13 mouse cellular contexts compared by ENCODE assay signal in genomic region chr9:108052411-108052810, GRCm38 (mm10). TPM values are rescaled to one million over a fixed set of nuclear protein-coding genes. Genes with fewer than 3 reads are reported as not detected.
DNase-seq lines count a peak whose midpoint lies in the region; ATAC-seq and TF ChIP-seq lines count a peak whose summit lies in the region.
"Had no signal": no experiment of that assay in that cellular context is flagged by ENCODE, and none has a peak within 500 bp of the region (broad histone marks: within the 10 kb centered on the region; RNA-seq: fewer than 3 reads in every experiment).

No protein-coding gene starts in this region.

- TF ChIP-seq EP300 in CH12.LX (IDR thresholded peaks at IDR 0.05; ENCODE audit: low read length) (no peak), MEL (IDR thresholded peaks at IDR 0.05; ENCODE audit: low read depth in 1 of 2, low read length in 2 of 2) (no peak)
- no peak for TF ChIP-seq EP300 in liver, postnatal 0 days (IDR thresholded peaks at IDR 0.05; ENCODE audit: low read depth)

- no peak for DNase-seq in hindbrain, embryonic 10.5 days (ENCODE audit: low spot score)
- DNase-seq in CH12.LX (ENCODE audit: extremely low read depth): no peak
- DNase-seq in MEL (ENCODE audit: low read depth, low spot score): no peak
- DNase-seq in liver, postnatal 0 days: peak; percentile 18
- no peak for DNase-seq in lung, postnatal 36 days
- DNase-seq in retina, postnatal 1 day: no peak

- no peak for TF ChIP-seq CTCF in CH12.LX (conservative IDR thresholded peaks at IDR 0.05 in 1 of 2, IDR thresholded peaks at IDR 0.05 in 1 of 2; ENCODE audit: low read depth in 2 of 2, low read length in 2 of 2)
- TF ChIP-seq CTCF in MEL (IDR thresholded peaks at IDR 0.05 in 2 of 3, conservative IDR thresholded peaks at IDR 0.05 in 1 of 3; ENCODE audit: control insufficient read depth in 1 of 3, insufficient read depth in 1 of 3, low read depth in 2 of 3, low read length in 3 of 3, poor library complexity in 1 of 3, severe bottlenecking in 1 of 3): no peak
- no peak for TF ChIP-seq CTCF in liver, postnatal 0 days (IDR thresholded peaks at IDR 0.05; ENCODE audit: low read depth)

- TF ChIP-seq POLR2A in CH12.LX (IDR thresholded peaks at IDR 0.05; ENCODE audit: low read depth, low read length) (no peak), MEL (IDR thresholded peaks at IDR 0.05; ENCODE audit: control insufficient read depth in 1 of 2, insufficient read depth in 1 of 2, low read depth in 1 of 2, low read length in 2 of 2, poor library complexity in 1 of 2) (no peak)

- TF ChIP-seq RAD21 in CH12.LX (IDR thresholded peaks at IDR 0.05; ENCODE audit: low read depth, low read length): no peak
- TF ChIP-seq RAD21 in MEL (IDR thresholded peaks at IDR 0.05; ENCODE audit: low read depth, low read length): no peak

- 73% methylated on average over 7 of the region's 7 CpGs for WGBS in hindbrain, embryonic 13.5 days
- 70% methylated on average over 7 of the region's 7 CpGs for WGBS in hindbrain, embryonic 10.5 days
- 75% methylated on average over 7 of the region's 7 CpGs for WGBS in liver, postnatal 0 days (ENCODE audit: insufficient replicate concordance)

- peaks cover 63% of the 10 kb centered on the region for H3K36me3 ChIP-seq in hindbrain, embryonic 13.5 days
- peaks cover 73% of the 10 kb centered on the region for H3K36me3 ChIP-seq in hindbrain, embryonic 10.5 days
- H3K36me3 ChIP-seq in CH12.LX (replicated peaks in 1 of 2; ENCODE audit: control insufficient read depth in 1 of 2, insufficient read depth in 1 of 2, low read length in 1 of 2) (peaks cover 66 to 78% of the 10 kb centered on the region in 2 experiments), MEL (ENCODE audit: control insufficient read depth in 1 of 2, insufficient read depth in 2 of 2, low read length in 2 of 2) (peaks cover 0 to 4% of the 10 kb centered on the region in 2 experiments; a peak in 2 of 4 replicates)
- H3K36me3 ChIP-seq in liver, postnatal 0 days (replicated peaks; ENCODE audit: insufficient read depth, low read length): peaks cover 61% of the 10 kb centered on the region

- H3K27me3 ChIP-seq in hindbrain, embryonic 13.5 days: no peaks in the 10 kb centered on the region
- no peaks in the 10 kb centered on the region for H3K27me3 ChIP-seq in hindbrain, embryonic 10.5 days (ENCODE audit: insufficient read depth, poor library complexity, severe bottlenecking)
- H3K27me3 ChIP-seq in CH12.LX (replicated peaks) (no peaks in the 10 kb centered on the region), MEL (ENCODE audit: control insufficient read depth in 1 of 2, insufficient read depth in 2 of 2, low read length in 2 of 2) (no peaks in the 10 kb centered on the region)
- no peaks in the 10 kb centered on the region for H3K27me3 ChIP-seq in liver, postnatal 0 days (ENCODE audit: insufficient read depth, low read length)
- H3K27me3 ChIP-seq: embryonic facial prominence, embryonic 12.5 days; hindbrain, embryonic 12.5 days; limb, embryonic 12.5 days had no signal

- H3K4me3 ChIP-seq in hindbrain, embryonic 13.5 days: no peak overlapping the region
- no peak overlapping the region for H3K4me3 ChIP-seq in hindbrain, embryonic 10.5 days
- H3K4me3 ChIP-seq in CH12.LX (replicated peaks in 1 of 3; ENCODE audit: low read depth in 2 of 3, low read length in 2 of 3, poor library complexity in 1 of 3) (no peak overlapping the region), MEL (ENCODE audit: control insufficient read depth in 1 of 2, insufficient read depth in 1 of 2, low read depth in 2 of 2, low read length in 2 of 2) (no peak overlapping the region)
- no peak overlapping the region for H3K4me3 ChIP-seq in liver, postnatal 0 days (ENCODE audit: low read depth, low read length)
- H3K4me3 ChIP-seq: hindbrain, embryonic 12.5 days; limb, embryonic 12.5 days had no signal

- H3K4me2 ChIP-seq in hindbrain, embryonic 13.5 days: no peak overlapping the region
- no peak overlapping the region for H3K4me2 ChIP-seq in CH12.LX (ENCODE audit: insufficient read depth, low read depth, poor library complexity, severe bottlenecking)
- H3K4me2 ChIP-seq in liver, postnatal 0 days (ENCODE audit: low read depth, low read length): no peak overlapping the region

- peak overlapping the region; percentile 23; the same call in 1 of the 2 replicates for H3K27ac ChIP-seq in hindbrain, embryonic 13.5 days
- no peak overlapping the region for H3K27ac ChIP-seq in hindbrain, embryonic 10.5 days
- H3K27ac ChIP-seq in CH12.LX (ENCODE audit: insufficient read depth, low read depth) (no peak overlapping the region), MEL (ENCODE audit: control insufficient read depth, low read depth, low read length) (no peak overlapping the region)
- peak overlapping the region; percentile 11; the same call in 1 of the 2 replicates for H3K27ac ChIP-seq in liver, postnatal 0 days (ENCODE audit: low read depth)
- H3K27ac ChIP-seq: hindbrain, embryonic 12.5 days had no signal

- ATAC-seq in hindbrain, embryonic 13.5 days (ENCODE audit: low FRiP score): no peak
- ATAC-seq in liver, postnatal 0 days: no peak

- H3K79me2 ChIP-seq in CH12.LX (replicated peaks; ENCODE audit: control insufficient read depth, extremely low read depth, insufficient read depth, poor library complexity, severe bottlenecking): no peaks in the 10 kb centered on the region
- peaks cover 10% of the 10 kb centered on the region for H3K79me2 ChIP-seq in MEL (ENCODE audit: control insufficient read depth, insufficient read depth, low read length, poor library complexity)

- no peaks in the 10 kb centered on the region for H3K9me3 ChIP-seq in hindbrain, embryonic 13.5 days
- H3K9me3 ChIP-seq in hindbrain, embryonic 10.5 days: no peaks in the 10 kb centered on the region
- H3K9me3 ChIP-seq in CH12.LX (replicated peaks; ENCODE audit: low read length): no peaks in the 10 kb centered on the region
- no peaks in the 10 kb centered on the region for H3K9me3 ChIP-seq in MEL (replicated peaks; ENCODE audit: insufficient read depth, low read length)
- H3K9me3 ChIP-seq in liver, postnatal 0 days (ENCODE audit: low read length): no peaks in the 10 kb centered on the region
- H3K9me3 ChIP-seq: embryonic facial prominence, embryonic 12.5 days; hindbrain, embryonic 12.5 days; limb, embryonic 12.5 days had no signal

- in situ Hi-C loops in CH12.LX (cut with MboI; ENCODE audit: low pct_ligation_motif_present, low pct_unique_long_range_greater_than_20kb, low sequenced_read_pairs): no loop called here

- no peak overlapping the region for H3K9ac ChIP-seq in hindbrain, embryonic 13.5 days
- H3K9ac ChIP-seq in CH12.LX (ENCODE audit: insufficient read depth, low read depth) (no peak overlapping the region), MEL (ENCODE audit: control insufficient read depth, low read depth, low read length, poor library complexity, severe bottlenecking) (no peak overlapping the region)
- H3K9ac ChIP-seq in liver, postnatal 0 days (replicated peaks): no peak overlapping the region
- H3K9ac ChIP-seq: hindbrain, embryonic 12.5 days had no signal

- dilution Hi-C loops in CH12.LX (cut with MboI; ENCODE audit: extremely low pct_ligation_motif_present, extremely low pct_unique_long_range_greater_than_20kb, low sequenced_read_pairs): no loop called here

- peaks cover 40% of the 10 kb centered on the region for H3K4me1 ChIP-seq in hindbrain, embryonic 13.5 days (replicated peaks)
- peaks cover 40% of the 10 kb centered on the region for H3K4me1 ChIP-seq in hindbrain, embryonic 10.5 days (replicated peaks)
- H3K4me1 ChIP-seq in CH12.LX (ENCODE audit: control insufficient read depth in 1 of 2, insufficient read depth in 2 of 2): peaks cover 2 to 31% of the 10 kb centered on the region in 2 experiments; a peak in 2 of 4 replicates
- peaks cover 1 to 15% of the 10 kb centered on the region in 2 experiments for H3K4me1 ChIP-seq in MEL (ENCODE audit: control insufficient read depth in 1 of 2, insufficient read depth in 2 of 2, low read length in 2 of 2)
- peaks cover 22% of the 10 kb centered on the region for H3K4me1 ChIP-seq in liver, postnatal 0 days (ENCODE audit: insufficient read depth)

RNA-seq across cellular contexts. Expression of gene Amigo3, which starts 0.5 kb away (rescaled TPM):
- polyA plus RNA-seq in hindbrain, embryonic 13.5 days (2015; fragmentation: Nextera tagmentation; extraction: Ambion mirVana): 3.1 and 3.4 TPM in 2 replicates
- polyA plus RNA-seq in hindbrain, embryonic 10.5 days (2016; fragmentation: Nextera tagmentation; extraction: Ambion mirVana): 2.4 and 3.4 TPM in 2 replicates
- 2.0 and 3.1 TPM in 2 replicates for total RNA-seq in CH12.LX (2012; rRNA removed)
- 1.7 and 2.2 TPM in 2 replicates for total RNA-seq in CH12.LX (2014; rRNA removed)
- polyA plus RNA-seq in CH12.LX (2012; ENCODE audit: insufficient read length, low read depth): 3.3 and 4.4 TPM in 2 replicates
- total RNA-seq in MEL (2012; rRNA removed): 1.2 and 2.2 TPM in 2 replicates
- 1 to 10 TPM in 1 of 2 experiments, not detected in 1; 3.4 TPM for polyA plus RNA-seq in MEL (2012; ENCODE audit: insufficient read depth in 1 of 2, insufficient read length in 2 of 2, low read depth in 1 of 2, low replicate concordance in 2 of 2, missing spikeins in 1 of 2)
- 0.59 and 0.86 TPM in 2 replicates for polyA plus RNA-seq in liver, postnatal 0 days (2015; fragmentation: Nextera tagmentation; extraction: Ambion mirVana)

RNA-seq across cellular contexts. Expression of gene Gmppb, which starts 3.4 kb away (rescaled TPM):
- 20.1 and 21.1 TPM in 2 replicates for polyA plus RNA-seq in hindbrain, embryonic 13.5 days (2015; fragmentation: Nextera tagmentation; extraction: Ambion mirVana)
- polyA plus RNA-seq in hindbrain, embryonic 10.5 days (2016; fragmentation: Nextera tagmentation; extraction: Ambion mirVana): 24.9 and 30.7 TPM in 2 replicates
- total RNA-seq in CH12.LX (2012; rRNA removed): 20.9 and 33.4 TPM in 2 replicates
- total RNA-seq in CH12.LX (2014; rRNA removed): 17.9 and 18.4 TPM in 2 replicates
- polyA plus RNA-seq in CH12.LX (2012; ENCODE audit: insufficient read length, low read depth): 19.2 and 21.8 TPM in 2 replicates
- total RNA-seq in MEL (2012; rRNA removed): 38.1 and 50.4 TPM in 2 replicates
- polyA plus RNA-seq in MEL (2012; ENCODE audit: insufficient read depth in 1 of 2, insufficient read length in 2 of 2, low read depth in 1 of 2, low replicate concordance in 2 of 2, missing spikeins in 1 of 2): 10 to 100 TPM in 1 of 2 experiments, not detected in 1; 26.2 TPM
- polyA plus RNA-seq in liver, postnatal 0 days (2015; fragmentation: Nextera tagmentation; extraction: Ambion mirVana): 12.2 and 12.6 TPM in 2 replicates

RNA-seq across cellular contexts. Expression of gene Mst1, which starts 27.8 kb away (rescaled TPM):
- polyA plus RNA-seq in hindbrain, embryonic 13.5 days (2015; fragmentation: Nextera tagmentation; extraction: Ambion mirVana): not detected in 2 replicates
- polyA plus RNA-seq in hindbrain, embryonic 10.5 days (2016; fragmentation: Nextera tagmentation; extraction: Ambion mirVana): 0.34 and 0.39 TPM in 2 replicates
- total RNA-seq in CH12.LX (2012; rRNA removed): 33.2 and 59.6 TPM in 2 replicates
- total RNA-seq in CH12.LX (2014; rRNA removed): 16.9 and 19.6 TPM in 2 replicates
- 19.7 and 21.4 TPM in 2 replicates for polyA plus RNA-seq in CH12.LX (2012; ENCODE audit: insufficient read length, low read depth)
- 1.6 and 4.6 TPM in 2 replicates for total RNA-seq in MEL (2012; rRNA removed)
- polyA plus RNA-seq in MEL (2012; ENCODE audit: insufficient read depth in 1 of 2, insufficient read length in 2 of 2, low read depth in 1 of 2, low replicate concordance in 2 of 2, missing spikeins in 1 of 2): 1 to 10 TPM in 1 of 2 experiments, not detected in 1; 10.0 TPM
- 81.4 and 93.0 TPM in 2 replicates for polyA plus RNA-seq in liver, postnatal 0 days (2015; fragmentation: Nextera tagmentation; extraction: Ambion mirVana)
- total RNA-seq: layer of hippocampus, postnatal 10 days had no signal
- polyA plus RNA-seq: forebrain, embryonic 14.5 days; kidney, embryonic 14.5 days had no signal

RNA-seq across cellular contexts. Expression of gene Rnf123, which starts 30.7 kb away (rescaled TPM):
- polyA plus RNA-seq in hindbrain, embryonic 13.5 days (2015; fragmentation: Nextera tagmentation; extraction: Ambion mirVana): 42.8 and 43.1 TPM in 2 replicates
- 36.6 and 39.1 TPM in 2 replicates for polyA plus RNA-seq in hindbrain, embryonic 10.5 days (2016; fragmentation: Nextera tagmentation; extraction: Ambion mirVana)
- 28.8 and 32.3 TPM in 2 replicates for total RNA-seq in CH12.LX (2012; rRNA removed)
- 6.6 and 10.0 TPM in 2 replicates for total RNA-seq in CH12.LX (2014; rRNA removed)
- 40.4 and 50.0 TPM in 2 replicates for polyA plus RNA-seq in CH12.LX (2012; ENCODE audit: insufficient read length, low read depth)
- total RNA-seq in MEL (2012; rRNA removed): 24.9 and 28.5 TPM in 2 replicates
- 10 to 100 TPM in 1 of 2 experiments, not detected in 1; 74.8 TPM for polyA plus RNA-seq in MEL (2012; ENCODE audit: insufficient read depth in 1 of 2, insufficient read length in 2 of 2, low read depth in 1 of 2, low replicate concordance in 2 of 2, missing spikeins in 1 of 2)
- 45.2 and 50.1 TPM in 2 replicates for polyA plus RNA-seq in liver, postnatal 0 days (2015; fragmentation: Nextera tagmentation; extraction: Ambion mirVana)

RNA-seq across cellular contexts. Expression of gene Apeh, which starts 42.0 kb away (rescaled TPM):
- polyA plus RNA-seq in hindbrain, embryonic 13.5 days (2015; fragmentation: Nextera tagmentation; extraction: Ambion mirVana): 57.7 and 57.8 TPM in 2 replicates
- polyA plus RNA-seq in hindbrain, embryonic 10.5 days (2016; fragmentation: Nextera tagmentation; extraction: Ambion mirVana): 77.0 and 83.8 TPM in 2 replicates
- total RNA-seq in CH12.LX (2012; rRNA removed): 69.5 and 75.6 TPM in 2 replicates
- 28.8 and 36.2 TPM in 2 replicates for total RNA-seq in CH12.LX (2014; rRNA removed)
- polyA plus RNA-seq in CH12.LX (2012; ENCODE audit: insufficient read length, low read depth): 53.2 and 66.6 TPM in 2 replicates
- total RNA-seq in MEL (2012; rRNA removed): 57.5 and 76.1 TPM in 2 replicates
- 10 to 100 TPM in 1 of 2 experiments, not detected in 1; 69.0 TPM for polyA plus RNA-seq in MEL (2012; ENCODE audit: insufficient read depth in 1 of 2, insufficient read length in 2 of 2, low read depth in 1 of 2, low replicate concordance in 2 of 2, missing spikeins in 1 of 2)
- 67.7 and 75.2 TPM in 2 replicates for polyA plus RNA-seq in liver, postnatal 0 days (2015; fragmentation: Nextera tagmentation; extraction: Ambion mirVana)

Comparison
In these comparisons a context has a peak if more than half of its experiments do, and no peak if none do; other contexts are left out.
1. H3K27ac ChIP-seq: peak in hindbrain, embryonic 13.5 days (single experiment) and liver, postnatal 0 days (single experiment); none in hindbrain, embryonic 10.5 days (single experiment), CH12.LX (single experiment) and MEL (single experiment).